Mouse (Mus musculus) liver, adult 2 months (tissue): Measurements from ENCODE around the gene Brd2.

ENCODE experiments used
- CTCF ChIP-seq: fragments of 200-500 bp; IDR thresholded peaks from 2 replicates; pipeline ENCODE4 v1.5.1; 2011; ENCODE audit warnings: low read depth, low read length, control low read depth
- POLR2A ChIP-seq: fragments of 200-500 bp; IDR thresholded peaks from 2 replicates; pipeline ENCODE4 v1.6.1; 2011; ENCODE audit warnings: low read length, control low read depth; ENCODE audit not compliant: insufficient read depth; ENCODE audit errors: extremely low read depth

DNA sequence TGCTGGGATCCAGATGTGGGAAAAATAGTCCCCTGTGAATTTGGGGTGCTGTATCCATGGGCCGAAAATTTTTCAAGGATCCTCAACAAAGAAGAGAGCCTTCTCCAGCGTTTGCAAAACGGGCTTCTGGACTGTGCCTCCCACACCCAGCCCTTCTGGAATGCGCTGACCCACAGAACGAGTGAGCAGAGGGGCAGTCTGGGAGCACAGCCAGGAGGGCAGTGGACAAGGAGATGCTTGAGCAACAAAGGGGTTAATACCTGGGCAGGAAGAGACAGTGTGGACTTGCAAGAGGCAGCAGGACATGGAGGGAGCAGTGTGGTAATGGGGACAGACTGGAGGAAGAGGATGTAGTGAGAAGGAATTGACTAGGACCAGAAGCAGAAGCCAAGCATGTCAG lies 33.1 kb upstream of the Brd2 start:
- TF ChIP-seq CTCF, result no peak
- no peak for TF ChIP-seq POLR2A
